Mouse (Mus musculus) embryonic facial prominence, embryonic 12.5 days (tissue): ENCODE results near the gene Casc3. TPM values are rescaled to one million over a fixed set of nuclear protein-coding genes. Genes with fewer than 3 reads are reported as not detected.

Source experiments
- ATAC-seq: fragments of 200-750 bp; cut with Nextera tagmentation; 2 replicates; pipeline ENCODE4 v1.8.0; 2017; ENCODE audit not compliant: insufficient number of reproducible peaks, insufficient read depth, low FRiP score, low TSS enrichment
- H3K27ac ChIP-seq: fragments of 300-500 bp; sonication (generic); 2 replicates; pipeline ENCODE4 v1.5.1; 2016; ENCODE audit warnings: mild to moderate bottlenecking
- H3K27me3 ChIP-seq: fragments of 300-500 bp; sonication (generic); 2 replicates; pipeline ENCODE4 v1.6.1; 2016; ENCODE audit warnings: mild to moderate bottlenecking, moderate library complexity
- H3K36me3 ChIP-seq: fragments of 300-500 bp; sonication (generic); 2 replicates; pipeline ENCODE4 v1.6.1; 2016; ENCODE audit warnings: mild to moderate bottlenecking
- H3K4me1 ChIP-seq: fragments of 300-500 bp; sonication (generic); 2 replicates; pipeline ENCODE4 v1.6.1; 2016
- H3K4me2 ChIP-seq: fragments of 300-500 bp; sonication (generic); replicated peaks from 2 replicates; pipeline ENCODE4 v1.6.1; 2016; ENCODE audit warnings: mild to moderate bottlenecking, moderate library complexity
- H3K4me3 ChIP-seq: fragments of 300-500 bp; sonication (generic); 2 replicates; pipeline ENCODE4 v1.5.1; 2016; ENCODE audit warnings: mild to moderate bottlenecking
- H3K9ac ChIP-seq: fragments of 300-500 bp; sonication (generic); 2 replicates; pipeline ENCODE4 v1.6.1; 2016; ENCODE audit warnings: mild to moderate bottlenecking, moderate library complexity
- H3K9me3 ChIP-seq: fragments of 300-500 bp; sonication (generic); 2 replicates; pipeline ENCODE4 v1.6.1; 2016; ENCODE audit warnings: mild to moderate bottlenecking, moderate library complexity
- WGBS: fragments of 180-500 bp; shearing (Covaris S2); methylation state at CpG from one replicate; pipeline ENCODE4 v1.1.7; 2016; 5-methylcytosine and 5-hydroxymethylcytosine counted together
- polyA plus RNA-seq: library from polyadenylated mRNA; unstranded; fragments of >200 nt; fragmentation: Nextera tagmentation; extraction: Ambion mirVana; gene quantifications from 2 replicates; pipeline ENCODE4 v1.2.1, GENCODE M21; 2016

The Casc3 gene
- polyA plus RNA-seq, 1 experiment from 2014 or later: 54.0 TPM

DNA sequence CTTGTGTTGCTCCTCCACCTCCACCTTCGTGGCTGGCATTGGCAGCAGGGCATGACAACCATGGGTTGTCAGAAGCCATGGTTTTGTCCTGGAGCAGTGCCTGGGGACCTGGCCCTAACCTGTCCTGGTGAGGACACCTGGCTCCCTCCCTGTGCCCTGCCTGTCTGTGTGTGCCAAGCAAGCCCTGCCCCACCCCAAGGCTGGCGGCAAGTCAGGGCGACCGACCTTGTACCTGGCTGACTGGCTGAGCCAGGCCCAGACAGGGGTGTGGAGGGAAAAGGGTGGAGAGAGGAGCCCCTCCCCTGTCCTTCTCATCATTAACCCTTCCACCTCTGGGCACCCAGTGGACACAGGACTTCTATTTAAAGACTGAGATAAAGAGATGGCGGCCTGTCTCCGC is 34.7 kb downstream of the Casc3 start:
- ATAC-seq: no peak
- Histone ChIP-seq H3K27ac (no peak overlapping the region), H3K4me1 (peaks cover 14% of the 10 kb centered on the region; the same call in 1 of the 2 replicates), H3K36me3 (peaks cover 3% of the 10 kb centered on the region), H3K4me2 (no peak overlapping the region), H3K9ac (no peak overlapping the region), H3K4me3 (no peak overlapping the region), H3K27me3 (peaks cover 32% of the 10 kb centered on the region), H3K9me3 (no peaks in the 10 kb centered on the region)
- WGBS: 43% methylated on average over 6 of the region's 6 CpGs

- no peaks in the 10 kb centered on the region for H3K36me3 ChIP-seq
- H3K9ac ChIP-seq: no peak overlapping the region
- H3K4me2 ChIP-seq: no peak overlapping the region
- H3K27me3 ChIP-seq: peaks cover 32% of the 10 kb centered on the region
- no peak for ATAC-seq
- WGBS: 66% methylated on average over 10 of the region's 10 CpGs
- H3K4me3 ChIP-seq: no peak overlapping the region
- no peaks in the 10 kb centered on the region for H3K9me3 ChIP-seq
- H3K4me1 ChIP-seq: peaks cover 14% of the 10 kb centered on the region; the same call in 1 of the 2 replicates
- no peak overlapping the region for H3K27ac ChIP-seq
Observed at GRCm38 (mm10) chr11:98839897-98840296, 35.2 kb downstream of the Casc3 start.

DNA sequence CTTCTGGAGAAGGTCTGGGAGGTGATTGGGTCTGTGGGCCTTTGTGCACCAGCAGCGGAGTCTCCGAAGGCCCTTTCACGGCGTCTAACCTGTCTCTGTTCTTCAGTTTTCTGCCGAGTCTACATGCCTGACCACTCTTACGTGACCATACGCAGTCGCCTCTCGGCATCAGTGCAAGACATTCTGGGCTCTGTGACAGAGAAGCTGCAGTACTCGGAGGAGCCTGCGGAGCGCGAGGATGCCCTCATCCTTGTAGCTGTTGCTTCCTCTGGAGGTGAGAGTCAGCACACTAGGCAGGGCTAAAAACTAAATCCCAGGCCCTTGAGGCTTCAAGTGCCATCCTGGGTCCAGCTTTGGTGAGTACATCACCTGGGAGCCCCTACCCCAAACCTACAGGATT is 41.3 kb downstream of the Casc3 start:
- H3K36me3 ChIP-seq: no peaks in the 10 kb centered on the region; the same call in 1 of the 2 replicates
- H3K27me3 ChIP-seq: 0 out of 2 replicates have a peak, but pooled peaks cover 9% of the 10 kb centered on the region
- H3K27ac ChIP-seq: no peak overlapping the region
- H3K9ac ChIP-seq: no peak overlapping the region; the same call in 1 of the 2 replicates
- ATAC-seq: no peak
- H3K4me2 ChIP-seq: no peak overlapping the region
- no peak overlapping the region for H3K4me3 ChIP-seq
- H3K9me3 ChIP-seq: no peaks in the 10 kb centered on the region
- H3K4me1 ChIP-seq: peaks cover 21% of the 10 kb centered on the region
- WGBS: 58% methylated on average over 13 of the region's 13 CpGs

- no peaks in the 10 kb centered on the region for H3K9me3 ChIP-seq
- no peak for ATAC-seq
- 58% methylated on average over 19 of the region's 19 CpGs for WGBS
Observed at GRCm38 (mm10) chr11:98846865-98847604, 42.3 kb downstream of the Casc3 start.

DNA sequence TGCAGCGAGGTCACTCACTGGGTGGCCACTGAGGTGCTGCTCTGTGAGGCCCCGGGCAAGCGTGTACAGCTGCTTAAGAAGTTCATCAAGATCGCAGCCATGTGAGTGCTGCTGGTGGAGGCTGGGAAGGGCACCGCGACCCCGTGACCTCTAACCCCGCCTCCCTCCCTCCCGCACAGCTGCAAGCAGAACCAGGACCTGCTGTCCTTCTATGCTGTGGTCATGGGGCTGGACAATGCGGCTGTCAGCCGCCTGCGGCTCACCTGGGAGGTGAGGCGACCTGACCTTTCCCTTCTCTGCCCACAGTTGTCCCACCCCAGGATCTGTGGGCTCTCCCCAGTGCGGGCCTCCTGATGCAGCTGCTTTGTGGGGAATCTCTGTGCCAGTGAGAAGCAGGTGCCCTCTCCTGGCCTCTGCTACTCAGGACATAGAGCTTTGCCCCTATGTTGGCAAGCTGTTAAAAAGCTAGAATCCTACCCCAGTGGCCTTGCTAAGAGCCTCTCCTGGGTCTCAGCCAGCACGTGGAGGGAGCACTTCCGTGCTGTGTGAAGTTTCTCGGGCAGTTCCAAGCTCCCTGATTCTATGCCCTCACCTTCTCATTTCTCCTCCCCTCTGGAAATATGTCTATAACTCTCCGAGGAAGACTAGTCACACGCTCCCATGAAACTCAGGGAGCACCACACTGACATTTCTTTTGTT is 44.6 kb downstream of the Casc3 start:
- ATAC-seq: no peak
- Histone ChIP-seq H3K27ac (no peak overlapping the region), H3K4me3 (no peak overlapping the region), H3K36me3 (no peaks in the 10 kb centered on the region; the same call in 1 of the 2 replicates), H3K9ac (no peak overlapping the region), H3K4me1 (peaks cover 30% of the 10 kb centered on the region), H3K9me3 (no peaks in the 10 kb centered on the region), H3K4me2 (peak overlapping the region; percentile 11; the same call in 1 of the 2 replicates), H3K27me3 (0 out of 2 replicates have a peak, but pooled peaks cover 9% of the 10 kb centered on the region)
- 10% methylated on average over 19 of the region's 19 CpGs for WGBS

More at GRCm38 (mm10) chr11:98846865-98847604, 42.3 kb downstream of the Casc3 start:
- 0 out of 2 replicates have a peak, but pooled peaks cover 9% of the 10 kb centered on the region for H3K27me3 ChIP-seq
- no peaks in the 10 kb centered on the region; the same call in 1 of the 2 replicates for H3K36me3 ChIP-seq
- H3K4me1 ChIP-seq: peaks cover 24% of the 10 kb centered on the region
- 0 out of 2 replicates have a peak overlapping the region, but pooled peaks have one; percentile 23 for H3K27ac ChIP-seq
- no peak overlapping the region for H3K4me2 ChIP-seq
- H3K4me3 ChIP-seq: no peak overlapping the region
- H3K9ac ChIP-seq: no peak overlapping the region

- Histone ChIP-seq H3K4me3 (no peak overlapping the region), H3K27ac (no peak overlapping the region)
- ATAC-seq: no peak
Observed at GRCm38 (mm10) chr11:98850100-98851093, 45.7 kb downstream of the Casc3 start.

DNA sequence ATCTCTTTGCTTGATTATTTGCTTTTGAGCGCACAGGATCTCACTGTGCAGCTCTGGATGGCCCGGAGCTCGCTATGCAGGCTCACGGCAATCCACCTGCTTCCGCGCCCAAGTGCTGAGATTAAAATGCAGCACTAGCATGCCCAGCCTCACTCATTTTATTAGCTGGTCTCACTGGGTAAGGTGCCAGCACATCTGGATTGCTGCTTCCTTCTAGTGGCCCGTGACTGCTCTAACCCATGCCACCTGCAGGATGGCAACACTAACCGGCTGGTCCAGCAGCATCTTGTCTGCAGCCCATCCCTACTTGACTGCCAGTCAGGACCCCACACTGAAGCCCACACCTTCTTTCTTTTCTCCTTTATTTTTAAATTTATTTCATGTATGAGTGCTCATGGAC is 49.4 kb downstream of the Casc3 start:
- 89% methylated on average over 8 of the region's 8 CpGs for WGBS
- ATAC-seq: no peak
- Histone ChIP-seq H3K27me3 (0 out of 2 replicates have a peak, but pooled peaks cover 9% of the 10 kb centered on the region), H3K9ac (no peak overlapping the region), H3K4me2 (no peak overlapping the region), H3K9me3 (no peaks in the 10 kb centered on the region), H3K4me1 (peaks cover 28% of the 10 kb centered on the region), H3K36me3 (no peaks in the 10 kb centered on the region; the same call in 1 of the 2 replicates), H3K4me3 (no peak overlapping the region), H3K27ac (no peak overlapping the region)

More at GRCm38 (mm10) chr11:98850100-98851093, 45.7 kb downstream of the Casc3 start:
- H3K9me3 ChIP-seq: no peaks in the 10 kb centered on the region
- H3K4me1 ChIP-seq: peaks cover 30% of the 10 kb centered on the region
- H3K9ac ChIP-seq: no peak overlapping the region
- 0 out of 2 replicates have a peak, but pooled peaks cover 9% of the 10 kb centered on the region for H3K27me3 ChIP-seq
- no peak overlapping the region; the same call in 1 of the 2 replicates for H3K4me2 ChIP-seq
- 61% methylated on average over 26 of the region's 26 CpGs for WGBS
- no peaks in the 10 kb centered on the region; the same call in 1 of the 2 replicates for H3K36me3 ChIP-seq

- H3K9ac ChIP-seq: no peak overlapping the region
- H3K27ac ChIP-seq: no peak overlapping the region
- H3K27me3 ChIP-seq: 0 out of 2 replicates have a peak, but pooled peaks cover 5% of the 10 kb centered on the region
- no peaks in the 10 kb centered on the region; the same call in 1 of the 2 replicates for H3K36me3 ChIP-seq
- no peak overlapping the region for H3K4me3 ChIP-seq
- no peak for ATAC-seq
- WGBS: 89% methylated on average over 2 of the region's 2 CpGs
- no peak overlapping the region for H3K4me2 ChIP-seq
- H3K4me1 ChIP-seq: peaks cover 22% of the 10 kb centered on the region
- H3K9me3 ChIP-seq: no peaks in the 10 kb centered on the region
Observed at GRCm38 (mm10) chr11:98854659-98855058, 50.0 kb downstream of the Casc3 start.

DNA sequence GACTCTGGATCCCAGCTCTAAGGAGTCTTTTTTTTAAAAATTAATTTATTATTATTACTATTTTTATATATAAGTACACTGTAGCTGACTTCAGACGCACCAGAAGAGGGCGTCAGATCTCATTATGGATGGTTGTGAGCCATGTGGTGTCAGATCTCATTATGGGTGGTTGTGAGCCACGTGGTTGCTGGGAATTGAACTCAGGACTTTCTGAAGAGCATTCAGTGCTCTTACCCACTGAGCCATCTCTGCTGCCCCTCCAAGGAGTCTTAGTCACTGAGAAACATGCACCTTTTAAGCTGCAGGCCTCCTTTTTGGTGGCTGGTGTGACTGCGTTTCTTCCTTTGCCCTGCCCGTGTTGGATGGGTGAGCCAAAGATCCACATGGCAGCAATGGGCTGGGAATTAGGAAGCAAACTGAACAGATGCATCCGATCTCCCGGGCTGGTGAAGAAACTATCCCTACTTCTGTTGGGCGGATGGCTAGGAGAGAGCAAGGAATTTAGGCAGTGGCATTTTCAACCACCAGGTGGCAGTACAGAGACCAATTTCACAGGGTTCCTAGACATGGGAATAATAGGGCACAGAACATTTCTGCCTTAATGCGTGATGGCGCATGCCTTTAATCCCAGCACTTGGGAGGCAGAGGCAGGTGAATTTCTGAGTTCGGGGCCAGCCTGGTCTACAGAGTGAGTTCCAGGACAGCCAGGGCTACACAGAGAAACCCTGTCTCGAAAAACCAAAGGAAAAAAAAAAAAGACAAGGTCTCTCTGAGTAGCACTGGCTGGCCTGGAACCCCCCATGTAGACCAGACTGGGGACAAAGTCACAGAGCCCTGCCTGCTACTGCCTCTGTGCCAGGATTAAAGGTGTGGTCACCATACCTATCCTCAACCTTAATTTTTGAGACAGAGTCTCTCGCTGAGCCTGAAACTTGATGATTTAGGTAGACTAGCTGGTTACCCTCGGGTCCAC is 54.3 kb downstream of the Casc3 start:
- ATAC-seq: no peak
- Histone ChIP-seq H3K4me3 (no peak overlapping the region), H3K4me1 (no peaks in the 10 kb centered on the region), H3K36me3 (no peaks in the 10 kb centered on the region), H3K9ac (no peak overlapping the region), H3K27ac (no peak overlapping the region), H3K27me3 (no peaks in the 10 kb centered on the region), H3K4me2 (no peak overlapping the region), H3K9me3 (no peaks in the 10 kb centered on the region)
- WGBS: 33% methylated on average over 14 of the region's 14 CpGs
